Mouse (Mus musculus) lung, postnatal 25 days (tissue): ENCODE measurements around the gene Ythdf1.

ENCODE experiments used
- DNase-seq: peaks from one replicate; pipeline ENCODE4 v3.0.0; 2022; ENCODE audit warnings: low spot score

The Ythdf1 gene

DNA sequence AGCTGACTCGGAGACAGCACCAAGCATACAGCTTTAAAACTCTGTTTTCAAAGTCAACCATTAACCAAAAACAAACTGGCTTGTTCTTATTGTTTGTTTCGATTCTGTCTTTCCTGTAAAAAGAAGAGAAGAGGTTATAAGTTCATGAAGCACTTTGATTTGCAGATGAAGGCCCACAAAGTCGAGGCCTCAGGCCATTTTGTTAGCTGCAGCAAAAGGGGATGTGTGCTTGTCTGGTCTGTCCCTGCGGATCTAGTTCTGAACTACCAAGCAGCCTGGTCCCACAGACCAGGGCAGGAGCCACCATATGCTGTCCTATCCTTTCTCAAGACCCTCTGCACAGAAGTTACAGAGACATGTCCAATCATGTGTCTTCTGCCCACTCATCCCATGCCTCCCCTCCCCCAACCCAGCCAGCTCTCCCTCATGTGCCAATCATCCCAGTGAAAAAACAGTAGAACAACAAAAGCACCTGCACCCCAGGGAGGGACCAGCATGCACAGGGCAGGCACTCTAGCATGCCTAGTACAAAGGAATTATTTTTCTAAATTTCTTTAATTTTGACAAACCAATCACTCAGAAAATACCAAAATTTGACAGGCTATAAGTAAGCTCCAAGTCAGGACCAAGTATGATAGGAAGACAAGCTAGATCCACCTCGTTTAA, 15.1 kb downstream of the Ythdf1 start:
- no peak for DNase-seq

GRCm38 (mm10) chr2:180904435-180905208, 16.1 kb downstream of the Ythdf1 start:
- DNase-seq: no peak

DNA sequence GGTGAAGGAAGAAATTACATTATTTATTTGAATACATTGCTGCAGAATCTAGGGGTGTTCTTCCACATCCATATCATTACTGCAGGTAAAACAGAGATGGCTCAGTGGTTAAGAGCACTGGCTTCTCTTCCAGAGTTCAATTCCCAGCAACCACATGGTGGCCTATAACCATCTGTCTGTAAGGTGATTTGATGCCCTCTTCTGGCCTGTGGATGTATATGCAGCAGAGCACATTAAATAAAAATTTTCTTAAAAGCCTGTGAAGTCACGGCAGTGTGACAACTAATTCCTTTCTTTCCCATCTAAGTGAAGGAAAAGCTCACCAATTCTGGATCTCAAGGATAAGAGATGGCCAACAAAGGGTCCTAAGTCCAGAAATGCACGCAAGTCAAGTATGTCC, 18.7 kb downstream of the Ythdf1 start:
- DNase-seq: no peak

DNA sequence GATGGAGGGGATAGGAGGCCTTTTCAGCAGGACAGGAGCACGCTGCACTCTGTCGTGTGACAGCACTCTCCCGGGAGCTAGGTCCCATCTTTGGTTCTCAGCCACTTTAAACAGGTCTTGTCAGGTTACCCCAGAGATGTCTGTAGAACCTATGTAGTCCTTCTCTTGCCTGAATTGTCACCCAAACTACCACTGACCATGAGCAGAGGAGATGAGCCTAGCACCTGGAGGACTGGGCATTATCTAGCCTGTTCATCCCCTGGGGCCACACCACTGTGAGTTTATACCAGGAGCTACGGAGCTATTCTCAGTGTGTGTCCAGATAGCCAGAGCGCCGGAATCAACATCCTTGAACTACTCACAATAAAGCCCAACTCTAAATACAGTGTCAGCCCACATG, 22.9 kb downstream of the Ythdf1 start:
- DNase-seq: no peak

DNA sequence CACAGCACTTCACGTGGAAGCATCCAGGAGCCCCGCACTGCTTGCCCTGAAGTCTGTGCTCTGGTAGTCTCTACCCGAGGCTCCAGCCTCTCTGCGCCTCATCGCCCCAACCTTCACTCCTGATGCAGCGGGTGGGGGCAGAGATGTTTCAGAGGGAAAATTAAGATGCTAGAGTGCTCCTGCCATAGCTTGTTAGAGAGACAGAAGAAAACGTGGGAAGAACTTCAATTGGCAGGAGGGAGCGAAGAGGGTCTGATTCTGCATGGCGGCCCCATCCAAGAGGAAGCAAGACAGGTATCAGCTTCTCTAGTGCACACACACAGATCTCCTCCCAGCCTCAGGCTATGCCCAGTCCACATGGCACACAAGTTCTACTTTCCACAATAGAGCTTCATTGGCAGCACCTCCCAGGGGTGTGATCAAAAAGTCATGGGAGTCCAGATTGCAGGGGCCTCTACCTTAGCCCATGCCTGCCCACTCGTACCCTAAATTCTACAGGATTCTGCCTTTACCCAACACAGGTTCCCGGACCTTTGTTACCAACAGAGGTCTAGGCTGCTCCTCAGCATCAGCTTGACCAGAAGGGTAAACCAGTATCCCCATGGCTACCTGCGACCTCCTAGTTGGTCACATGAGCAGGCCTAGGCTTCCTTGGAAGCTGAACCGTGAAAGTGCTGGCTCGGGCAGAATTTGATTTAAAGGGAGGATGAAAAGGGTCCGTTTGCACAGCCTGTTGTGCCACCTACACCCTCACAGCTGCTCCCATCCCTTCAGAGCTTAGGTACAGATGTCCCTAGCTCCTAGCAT, 23.7 kb downstream of the Ythdf1 start:
- DNase-seq: no peak

DNA sequence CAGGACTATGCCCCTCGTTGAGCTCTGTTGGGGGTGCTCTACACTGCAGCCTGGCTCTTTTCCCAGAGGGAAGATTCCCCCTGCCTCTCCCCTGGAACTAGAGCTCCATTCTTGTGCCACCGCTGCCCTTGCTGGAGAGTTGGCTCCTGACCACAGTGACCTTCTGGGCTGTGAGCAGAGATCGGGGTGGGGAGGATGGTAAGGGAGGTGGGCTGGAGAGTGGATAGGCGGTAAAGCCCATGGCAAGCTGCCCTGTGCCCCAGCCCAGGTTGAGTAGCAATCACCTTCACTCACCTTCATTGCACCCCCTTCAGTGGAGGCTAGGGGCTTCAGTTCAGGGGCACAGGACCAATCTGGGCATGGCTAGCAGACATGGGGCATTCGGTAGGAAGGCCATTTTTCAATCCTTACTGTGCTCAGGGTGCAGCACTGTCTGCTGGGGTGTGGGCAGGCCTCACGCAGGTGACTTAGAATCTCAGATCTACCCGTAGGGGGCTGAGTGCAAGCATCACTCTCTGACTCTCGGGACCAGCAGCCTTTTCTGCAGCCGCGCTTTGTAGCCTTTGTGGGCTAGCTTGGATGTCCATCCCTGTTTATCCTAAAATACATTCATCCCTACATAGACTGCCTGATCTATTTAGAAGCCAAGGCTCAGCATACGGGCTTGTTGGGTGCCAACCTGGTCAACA, 24.8 kb downstream of the Ythdf1 start:
- no peak for DNase-seq

DNA sequence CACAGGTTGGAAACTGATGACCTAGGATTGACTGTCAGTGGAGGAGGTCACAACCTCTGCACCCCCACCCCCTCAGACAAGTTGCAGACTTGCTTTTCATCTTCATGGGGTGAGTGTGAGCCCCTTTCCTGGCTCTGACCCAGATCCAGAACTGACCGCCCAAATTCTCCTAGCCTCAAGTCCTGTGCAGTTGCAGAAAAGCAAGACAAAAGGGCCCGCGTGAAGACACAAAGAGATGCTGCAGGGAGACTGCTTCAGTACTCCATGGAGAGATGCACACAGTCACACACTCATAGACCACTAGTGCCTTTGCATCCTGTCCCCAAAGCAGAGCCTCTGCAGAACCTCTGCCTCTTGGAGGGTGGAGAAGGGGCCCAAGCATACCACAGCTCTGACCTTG, 25.4 kb downstream of the Ythdf1 start:
- DNase-seq: no peak

DNA sequence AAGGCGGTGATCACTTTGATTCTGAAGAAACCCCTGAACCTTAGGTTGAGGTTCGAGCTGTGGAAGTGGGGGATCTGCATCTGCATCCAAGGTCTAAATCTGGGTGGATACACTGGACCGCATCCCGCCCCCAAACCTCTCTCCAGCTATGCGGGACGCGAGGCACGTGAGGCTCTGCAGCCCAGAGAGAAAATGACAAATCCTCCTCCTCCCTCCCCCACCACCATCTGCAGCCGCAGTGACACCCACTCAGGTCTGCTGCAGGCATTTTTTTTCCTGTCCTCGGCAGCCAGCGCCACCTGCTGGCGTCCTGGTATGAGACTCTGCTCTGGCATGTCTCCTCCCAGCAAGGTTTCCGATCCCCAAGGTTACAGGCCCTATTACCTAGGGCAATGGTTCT, 26.0 kb downstream of the Ythdf1 start:
- peak; percentile 32 for DNase-seq

GRCm38 (mm10) chr2:180894029-180894623, 26.6 kb downstream of the Ythdf1 start:
- DNase-seq: peak; percentile 8

- no peak for DNase-seq
Observed at GRCm38 (mm10) chr2:180893537-180894028, 27.2 kb downstream of the Ythdf1 start.

DNA sequence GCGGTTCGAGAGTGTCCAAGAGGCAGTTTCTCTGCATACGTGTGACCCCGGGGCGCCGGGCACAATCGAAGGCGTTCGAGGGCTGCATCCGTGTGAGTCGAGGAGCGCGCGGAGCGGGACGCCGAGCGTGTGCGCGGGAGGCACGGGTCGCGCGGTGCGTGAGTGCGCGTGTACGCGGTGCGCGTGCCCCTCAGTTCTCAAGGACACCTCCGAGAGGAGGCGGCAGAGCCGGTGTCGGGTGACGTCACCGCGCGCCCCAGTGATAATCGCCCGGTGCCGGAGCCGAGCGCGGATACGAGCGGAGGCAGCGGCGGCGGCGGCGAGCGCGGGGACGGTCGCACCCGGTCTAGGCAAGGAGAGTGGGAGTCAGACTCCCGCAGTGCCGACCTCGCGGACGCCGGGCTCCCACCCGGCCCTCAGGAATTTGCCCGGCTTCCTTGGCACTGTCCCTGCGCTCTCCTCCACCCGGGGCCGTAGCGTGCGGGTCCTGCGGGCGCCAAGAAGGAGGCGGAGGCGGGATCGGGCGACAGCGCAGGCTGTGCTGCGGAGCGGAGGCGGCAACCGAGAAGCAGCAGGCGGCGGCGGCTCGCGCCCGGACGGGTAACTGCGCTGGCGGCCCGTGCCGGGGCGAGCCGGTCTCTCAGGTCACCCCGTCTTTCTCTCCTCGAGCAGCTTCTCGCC, 27.8 kb downstream of the Ythdf1 start:
- DNase-seq: no peak

DNA sequence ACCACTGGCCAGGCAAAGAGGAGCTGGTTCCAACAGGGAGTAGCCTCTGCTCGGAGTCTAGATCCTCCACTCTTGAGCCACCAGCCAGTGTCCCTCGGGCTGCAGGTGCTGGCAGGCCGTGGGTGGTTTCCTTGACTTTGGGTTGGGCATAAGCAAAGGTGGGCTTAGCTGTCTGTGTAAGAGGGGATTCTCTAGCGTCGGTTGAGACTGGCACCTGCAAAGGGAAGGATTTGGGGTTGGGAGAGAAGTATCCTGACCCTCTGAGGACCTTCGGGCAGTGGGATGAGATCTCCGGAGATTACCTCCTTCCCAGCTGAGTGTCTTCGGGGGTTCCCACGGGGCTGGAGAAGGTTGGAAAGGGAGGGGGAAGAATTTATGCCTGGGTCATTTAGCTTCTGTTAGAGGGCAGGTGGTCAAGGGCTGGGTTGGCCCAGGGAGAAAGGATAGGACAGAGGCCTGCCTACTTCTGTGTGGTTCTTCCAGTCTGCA, 28.9 kb downstream of the Ythdf1 start:
- DNase-seq: no peak

- DNase-seq: no peak
Observed at GRCm38 (mm10) chr2:180891075-180891834, 29.5 kb downstream of the Ythdf1 start.

- no peak for DNase-seq
Observed at GRCm38 (mm10) chr2:180890422-180891074, 30.2 kb downstream of the Ythdf1 start.

GRCm38 (mm10) chr2:180889921-180890280, 30.8 kb downstream of the Ythdf1 start:
- no peak for DNase-seq

GRCm38 (mm10) chr2:180889271-180889920, 31.4 kb downstream of the Ythdf1 start:
- no peak for DNase-seq

- no peak for DNase-seq
Observed at GRCm38 (mm10) chr2:180885270-180885669, 35.5 kb downstream of the Ythdf1 start.

DNA sequence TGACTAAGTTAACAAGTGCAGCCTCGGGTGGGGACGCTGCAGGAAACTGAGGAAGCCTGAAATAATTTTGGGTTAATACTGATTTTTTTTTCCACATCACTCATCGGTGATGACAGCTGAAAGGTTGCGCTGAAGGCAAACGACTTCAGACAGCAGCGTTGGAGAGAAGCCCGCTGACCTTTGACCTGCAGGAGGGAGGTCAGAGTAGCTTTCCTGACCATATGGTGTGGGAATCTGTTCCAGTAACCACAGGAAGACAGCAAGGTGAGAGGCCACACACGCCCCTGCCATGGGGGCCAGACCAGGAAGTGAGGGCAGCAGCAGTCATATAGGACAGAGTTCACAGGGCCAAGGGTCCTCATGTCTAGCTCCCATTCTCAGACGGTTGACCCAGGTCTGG, 39.5 kb downstream of the Ythdf1 start:
- DNase-seq: no peak
